Mouse (Mus musculus): ENCODE data around the gene Pomgnt2.

GRCm38 (mm10) chr9:122032071-122032470 is 35.2 kb upstream of the Pomgnt2 start:
- TF ChIP-seq HCFC1 (IDR thresholded peaks at IDR 0.05; ENCODE audit: borderline replicate concordance, insufficient read depth, low read length), result no peak
- TF ChIP-seq CHD2 (IDR thresholded peaks at IDR 0.05; ENCODE audit: low read depth, low read length), result no peak
- no peak for TF ChIP-seq MAFK (IDR thresholded peaks at IDR 0.05; ENCODE audit: insufficient read depth, low read depth, low read length)
- no peak for TF ChIP-seq ZC3H11A (IDR thresholded peaks at IDR 0.05; ENCODE audit: borderline replicate concordance, low read depth, low read length)
- TF ChIP-seq ZNF384 (IDR thresholded peaks at IDR 0.05; ENCODE audit: low read depth, low read length), result no peak

Measured in ES-E14 (cell line).